Mouse (Mus musculus): ENCODE results near the gene Oxct1.

Gene Oxct1

DNA sequence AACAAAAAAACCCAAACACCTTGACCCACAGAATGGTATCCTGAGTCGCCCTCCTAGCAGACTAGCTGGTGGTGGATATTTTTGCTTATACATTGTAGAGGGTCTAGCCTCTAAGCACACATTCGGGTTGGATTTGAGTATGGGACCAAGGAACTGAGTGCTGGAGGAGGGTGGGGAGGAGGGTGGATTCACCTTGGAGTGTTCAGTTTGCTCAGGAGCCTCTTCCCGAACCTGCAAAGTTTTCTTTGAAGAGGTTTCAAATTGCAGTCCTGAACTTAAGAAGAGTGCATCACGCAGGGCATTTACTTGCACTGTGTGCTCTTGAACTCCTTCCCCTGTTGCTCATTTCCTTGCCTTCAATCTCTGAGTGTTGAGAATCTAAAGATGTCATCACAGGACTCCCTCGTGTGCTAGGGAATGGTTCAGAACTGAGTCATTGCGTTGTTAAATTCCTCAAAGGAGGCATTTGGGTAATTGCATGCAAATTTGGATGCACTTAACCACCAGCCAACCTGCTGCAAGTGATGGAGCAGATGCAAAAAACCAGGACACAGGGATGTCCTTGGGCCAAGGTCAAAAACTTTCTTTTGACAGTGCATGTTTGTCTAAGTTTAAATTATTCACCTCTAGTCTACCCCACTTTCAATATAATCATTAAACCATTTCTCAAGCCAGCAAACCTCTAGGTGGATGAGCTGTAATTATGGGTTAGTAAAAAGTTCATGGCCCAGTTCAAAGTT is 1.7 kb downstream of the Oxct1 start:
- ATAC-seq (ENCODE audit: insufficient number of reproducible peaks, low FRiP score, low TSS enrichment), result no peak

DNA sequence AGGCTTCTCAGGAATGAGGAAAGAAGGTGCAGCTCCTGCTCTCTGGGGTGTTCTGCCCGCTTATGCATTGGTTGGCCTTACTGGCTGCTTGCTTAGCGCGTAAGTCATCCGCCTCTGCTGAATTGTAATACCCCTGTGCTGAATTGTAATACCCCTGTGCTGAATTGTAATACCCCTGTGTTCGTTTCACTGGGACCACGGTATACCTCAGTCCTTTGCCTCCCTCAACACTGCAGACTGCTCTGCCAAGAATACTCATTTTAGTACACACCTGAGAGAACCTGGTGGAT is 2.2 kb downstream of the Oxct1 start:
- ATAC-seq (ENCODE audit: insufficient number of reproducible peaks, low FRiP score, low TSS enrichment), result no peak

DNA sequence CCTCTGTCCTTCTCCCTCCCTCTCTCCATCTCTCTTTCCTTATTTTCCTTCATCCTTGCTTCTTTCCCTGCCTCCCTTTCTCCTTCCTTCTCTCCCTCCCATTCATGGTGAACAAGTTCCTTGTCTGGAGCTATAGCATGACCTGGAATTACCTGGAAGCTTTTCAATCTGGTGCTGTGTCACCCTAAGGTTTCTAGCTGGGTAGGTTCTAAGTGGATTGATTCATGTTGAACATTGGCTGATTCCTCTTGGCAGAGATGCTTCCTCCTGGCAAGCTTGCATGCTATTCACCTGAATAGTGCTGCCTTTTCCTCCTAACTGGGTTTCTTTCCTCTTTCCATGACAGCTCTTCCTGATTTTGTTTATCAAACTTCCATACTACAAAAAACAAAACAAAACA is 2.8 kb downstream of the Oxct1 start:
- ATAC-seq (ENCODE audit: insufficient number of reproducible peaks, low FRiP score, low TSS enrichment), result no peak

DNA sequence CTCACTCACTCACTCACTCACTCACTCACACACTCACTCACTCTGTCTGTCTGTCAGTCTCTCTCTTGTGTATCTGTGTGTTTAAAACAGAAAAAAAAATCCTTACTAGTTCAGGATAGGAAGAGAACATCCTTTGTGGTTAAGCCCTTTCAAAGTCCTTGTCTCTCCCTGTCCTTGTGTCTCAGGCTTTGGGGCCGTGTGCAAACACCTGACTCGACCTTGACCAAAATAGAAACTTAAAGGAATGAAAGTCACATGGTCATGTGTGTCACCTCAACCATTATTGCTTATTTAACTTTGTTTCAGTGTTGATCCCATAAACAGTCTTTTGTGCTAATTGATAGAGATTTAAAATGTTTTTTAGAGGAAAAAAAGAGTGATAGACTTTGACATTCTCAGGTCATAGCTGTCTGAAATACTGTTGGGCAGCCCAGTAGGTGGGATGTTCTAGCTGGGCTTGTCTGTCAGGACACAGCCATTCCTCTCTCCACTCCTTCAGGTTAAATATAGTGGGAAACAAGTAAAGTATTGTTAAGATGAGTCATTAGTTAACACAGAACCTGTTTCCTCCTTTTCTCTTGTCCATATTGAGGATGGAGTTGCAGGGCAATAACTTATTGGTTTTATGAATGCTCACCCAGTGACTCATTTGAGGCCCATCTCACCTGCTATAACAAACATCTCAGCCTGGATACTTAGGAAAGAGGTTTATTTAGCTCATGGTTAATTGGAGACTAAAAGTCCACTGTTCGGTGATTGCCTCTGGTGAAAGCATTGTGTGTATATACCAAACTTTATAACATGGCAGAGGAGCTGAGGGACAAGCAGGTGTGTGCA is 7.2 kb downstream of the Oxct1 start:
- ATAC-seq (ENCODE audit: insufficient number of reproducible peaks, low FRiP score, low TSS enrichment), result no peak

- ATAC-seq (ENCODE audit: insufficient number of reproducible peaks, low FRiP score, low TSS enrichment), result no peak
Measured at GRCm38 (mm10) chr15:4042423-4042822, 16.2 kb downstream of the Oxct1 start.

DNA sequence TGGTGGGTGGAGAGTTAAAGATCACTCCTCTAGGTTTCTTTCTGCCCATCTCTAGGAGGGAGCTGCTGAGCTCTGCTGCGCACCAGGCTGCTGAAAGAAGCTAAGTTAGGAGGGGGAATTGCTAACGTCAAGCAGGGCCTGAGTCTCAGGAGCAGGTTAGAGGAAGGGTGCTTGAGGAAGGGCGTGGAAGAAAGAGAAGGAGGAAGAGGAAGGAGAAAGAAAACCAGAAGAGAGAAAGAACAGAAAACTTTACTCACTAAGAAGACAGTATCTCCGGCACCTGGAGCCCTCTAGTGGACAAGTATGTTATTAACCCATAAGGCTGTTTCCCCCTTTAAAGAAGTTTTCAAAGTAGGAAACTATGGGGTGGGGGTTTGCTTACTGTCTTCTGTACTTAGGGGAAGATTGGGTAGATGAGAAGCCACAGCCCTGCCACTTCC is 16.9 kb downstream of the Oxct1 start:
- ATAC-seq (ENCODE audit: insufficient number of reproducible peaks, low FRiP score, low TSS enrichment), result no peak

GRCm38 (mm10) chr15:4056627-4057026 is 30.4 kb downstream of the Oxct1 start:
- peak; percentile 64 for ATAC-seq (ENCODE audit: insufficient number of reproducible peaks, low FRiP score, low TSS enrichment)

GRCm38 (mm10) chr15:4063574-4063973 is 37.4 kb downstream of the Oxct1 start:
- ATAC-seq (ENCODE audit: insufficient number of reproducible peaks, low FRiP score, low TSS enrichment), result no peak

GRCm38 (mm10) chr15:4064013-4064412 is 37.8 kb downstream of the Oxct1 start:
- no peak for ATAC-seq (ENCODE audit: insufficient number of reproducible peaks, low FRiP score, low TSS enrichment)

DNA sequence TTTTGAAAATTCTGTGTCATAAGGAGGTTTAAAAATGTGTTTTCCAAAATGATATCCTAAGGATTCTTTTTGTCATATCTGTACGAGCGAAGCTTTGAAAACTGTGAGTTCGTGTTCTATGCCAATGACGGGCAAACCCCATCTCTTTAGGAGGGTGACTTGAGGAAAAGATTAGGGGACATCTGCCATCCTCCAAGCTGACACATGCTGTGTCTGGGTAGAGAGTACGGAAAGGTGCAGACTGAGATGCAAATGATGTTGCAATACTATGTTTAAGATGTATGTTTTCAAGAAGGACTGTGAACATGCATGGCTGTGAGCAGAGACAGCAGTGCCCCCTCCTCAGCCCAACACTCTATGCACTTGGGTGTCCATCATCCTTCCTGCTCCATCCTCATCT is 38.5 kb downstream of the Oxct1 start:
- no peak for ATAC-seq (ENCODE audit: insufficient number of reproducible peaks, low FRiP score, low TSS enrichment)

- ATAC-seq (ENCODE audit: insufficient number of reproducible peaks, low FRiP score, low TSS enrichment), result peak; percentile 89
Measured at GRCm38 (mm10) chr15:4067273-4067990, 41.2 kb downstream of the Oxct1 start.

GRCm38 (mm10) chr15:4077978-4078377 is 51.8 kb downstream of the Oxct1 start:
- ATAC-seq (ENCODE audit: insufficient number of reproducible peaks, low FRiP score, low TSS enrichment), result no peak

GRCm38 (mm10) chr15:4078785-4079184 is 52.6 kb downstream of the Oxct1 start:
- ATAC-seq (ENCODE audit: insufficient number of reproducible peaks, low FRiP score, low TSS enrichment), result no peak

- ATAC-seq (ENCODE audit: insufficient number of reproducible peaks, low FRiP score, low TSS enrichment), result no peak
Measured at GRCm38 (mm10) chr15:4079425-4080189, 53.4 kb downstream of the Oxct1 start.

GRCm38 (mm10) chr15:4085600-4086384 is 59.6 kb downstream of the Oxct1 start:
- peak; percentile 36; the same call in 1 of the 2 replicates for ATAC-seq (ENCODE audit: insufficient number of reproducible peaks, low FRiP score, low TSS enrichment)

- ATAC-seq (ENCODE audit: insufficient number of reproducible peaks, low FRiP score, low TSS enrichment), result no peak
Measured at GRCm38 (mm10) chr15:4087446-4087845, 61.3 kb downstream of the Oxct1 start.

- no peak for ATAC-seq (ENCODE audit: insufficient number of reproducible peaks, low FRiP score, low TSS enrichment)
Measured at GRCm38 (mm10) chr15:4087914-4088313, 61.7 kb downstream of the Oxct1 start.

DNA sequence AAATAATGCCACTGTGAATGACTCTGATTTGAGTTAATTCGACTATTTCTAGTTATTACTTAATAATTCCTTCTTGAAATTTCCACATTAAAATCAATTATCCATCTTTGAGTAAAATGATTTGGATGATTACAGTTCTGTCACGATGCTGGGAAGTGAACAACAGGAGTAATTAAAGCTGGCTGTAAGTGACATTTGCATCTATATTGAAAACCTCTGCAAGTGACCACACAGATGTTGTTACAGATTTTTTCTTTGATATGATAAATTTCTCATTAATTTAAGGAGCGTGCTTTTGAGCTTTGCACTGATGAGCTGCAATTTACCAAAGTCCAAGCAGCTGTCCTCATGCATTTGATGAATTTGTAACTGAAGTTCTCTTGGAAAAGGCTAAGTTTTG is 64.4 kb downstream of the Oxct1 start:
- ATAC-seq (ENCODE audit: insufficient number of reproducible peaks, low FRiP score, low TSS enrichment), result no peak

DNA sequence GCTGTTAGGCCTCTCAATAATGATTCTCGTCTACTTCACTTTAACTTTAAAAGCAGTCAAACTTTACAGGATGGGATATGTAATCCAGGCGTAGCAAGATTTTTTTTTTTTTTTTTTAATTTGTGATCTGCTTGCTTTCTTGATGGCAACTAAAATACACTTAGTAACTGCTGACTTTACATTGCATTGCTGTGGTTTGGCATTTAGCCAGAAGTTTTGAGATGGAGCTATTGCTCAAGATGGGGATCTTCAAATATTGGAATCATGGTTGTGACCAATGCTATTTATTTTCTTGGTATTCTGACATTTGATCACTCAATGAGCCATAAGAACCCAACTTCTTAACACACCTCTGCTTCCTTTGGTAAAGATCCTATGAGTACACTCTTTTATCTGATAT is 66.4 kb downstream of the Oxct1 start:
- ATAC-seq (ENCODE audit: insufficient number of reproducible peaks, low FRiP score, low TSS enrichment), result no peak

Data from cerebellum, adult (tissue).